Mouse (Mus musculus) liver, embryonic 15.5 days (tissue): Measurements from ENCODE around the gene Tbc1d1. TPM values are rescaled to one million over a fixed set of nuclear protein-coding genes. Genes with fewer than 3 reads are reported as not detected.

Source experiments
- ATAC-seq: fragments of 200-750 bp; cut with Nextera tagmentation; 2 replicates; pipeline ENCODE4 v1.8.0; 2017; ENCODE audit warnings: moderate number of reproducible peaks, mild to moderate bottlenecking, moderate library complexity; ENCODE audit not compliant: insufficient read depth
- H3K27ac ChIP-seq: fragments of 300-500 bp; sonication (generic); replicated peaks from 2 replicates; pipeline ENCODE4 v1.5.1; 2015; ENCODE audit warnings: mild to moderate bottlenecking, inconsistent platforms
- H3K27me3 ChIP-seq: fragments of 300-500 bp; sonication (generic); 2 replicates; pipeline ENCODE4 v1.6.1; 2015; ENCODE audit warnings: mild to moderate bottlenecking, inconsistent platforms
- H3K36me3 ChIP-seq: fragments of 300-500 bp; sonication (generic); replicated peaks from 2 replicates; pipeline ENCODE4 v1.6.1; 2015; ENCODE audit warnings: moderate library complexity, mild to moderate bottlenecking, inconsistent platforms
- H3K4me1 ChIP-seq: fragments of 300-500 bp; sonication (generic); replicated peaks from 2 replicates; pipeline ENCODE4 v1.6.1; 2015; ENCODE audit warnings: inconsistent platforms
- H3K4me2 ChIP-seq: fragments of 300-500 bp; sonication (generic); 2 replicates; pipeline ENCODE4 v1.6.1; 2015; ENCODE audit warnings: moderate library complexity, mild to moderate bottlenecking, inconsistent platforms
- H3K4me3 ChIP-seq: fragments of 300-500 bp; sonication (generic); replicated peaks from 2 replicates; pipeline ENCODE4 v1.5.1; 2015; ENCODE audit warnings: mild to moderate bottlenecking, inconsistent platforms
- H3K9ac ChIP-seq: fragments of 300-500 bp; sonication (generic); 2 replicates; pipeline ENCODE4 v1.6.1; 2015; ENCODE audit warnings: moderate library complexity, mild to moderate bottlenecking, inconsistent platforms
- H3K9me3 ChIP-seq: fragments of 300-500 bp; sonication (generic); replicated peaks from 2 replicates; pipeline ENCODE4 v1.6.1; 2016; ENCODE audit warnings: inconsistent platforms
- WGBS: fragments of 180-500 bp; shearing (Covaris S2); methylation state at CpG from one replicate; pipeline ENCODE4 v1.1.7; 2015; ENCODE audit warnings: mixed read lengths; ENCODE audit not compliant: insufficient replicate concordance; 5-methylcytosine and 5-hydroxymethylcytosine counted together
- polyA plus RNA-seq: library from polyadenylated mRNA; unstranded; fragments of >200 nt; fragmentation: Nextera tagmentation; extraction: Ambion mirVana; gene quantifications from 2 replicates; pipeline ENCODE4 v1.2.1, GENCODE M21; 2015

The Tbc1d1 gene
- polyA plus RNA-seq, 1 experiment from 2014 or later, result 5.7 TPM

GRCm38 (mm10) chr5:64144315-64144714, 11.8 kb upstream of the Tbc1d1 start:
- Histone ChIP-seq H3K9ac (no peak overlapping the region), H3K4me3 (no peak overlapping the region), H3K27me3 (no peaks in the 10 kb centered on the region), H3K36me3 (no peaks in the 10 kb centered on the region), H3K9me3 (no peaks in the 10 kb centered on the region), H3K27ac (no peak overlapping the region), H3K4me2 (no peak overlapping the region), H3K4me1 (peaks cover 6% of the 10 kb centered on the region)
- 69% methylated on average over 5 of the region's 5 CpGs for WGBS
- no peak for ATAC-seq

- ATAC-seq, result no peak
- WGBS, result 61% methylated on average over 10 of the region's 10 CpGs
Observed at GRCm38 (mm10) chr5:64146384-64147005, 9.6 kb upstream of the Tbc1d1 start.

DNA sequence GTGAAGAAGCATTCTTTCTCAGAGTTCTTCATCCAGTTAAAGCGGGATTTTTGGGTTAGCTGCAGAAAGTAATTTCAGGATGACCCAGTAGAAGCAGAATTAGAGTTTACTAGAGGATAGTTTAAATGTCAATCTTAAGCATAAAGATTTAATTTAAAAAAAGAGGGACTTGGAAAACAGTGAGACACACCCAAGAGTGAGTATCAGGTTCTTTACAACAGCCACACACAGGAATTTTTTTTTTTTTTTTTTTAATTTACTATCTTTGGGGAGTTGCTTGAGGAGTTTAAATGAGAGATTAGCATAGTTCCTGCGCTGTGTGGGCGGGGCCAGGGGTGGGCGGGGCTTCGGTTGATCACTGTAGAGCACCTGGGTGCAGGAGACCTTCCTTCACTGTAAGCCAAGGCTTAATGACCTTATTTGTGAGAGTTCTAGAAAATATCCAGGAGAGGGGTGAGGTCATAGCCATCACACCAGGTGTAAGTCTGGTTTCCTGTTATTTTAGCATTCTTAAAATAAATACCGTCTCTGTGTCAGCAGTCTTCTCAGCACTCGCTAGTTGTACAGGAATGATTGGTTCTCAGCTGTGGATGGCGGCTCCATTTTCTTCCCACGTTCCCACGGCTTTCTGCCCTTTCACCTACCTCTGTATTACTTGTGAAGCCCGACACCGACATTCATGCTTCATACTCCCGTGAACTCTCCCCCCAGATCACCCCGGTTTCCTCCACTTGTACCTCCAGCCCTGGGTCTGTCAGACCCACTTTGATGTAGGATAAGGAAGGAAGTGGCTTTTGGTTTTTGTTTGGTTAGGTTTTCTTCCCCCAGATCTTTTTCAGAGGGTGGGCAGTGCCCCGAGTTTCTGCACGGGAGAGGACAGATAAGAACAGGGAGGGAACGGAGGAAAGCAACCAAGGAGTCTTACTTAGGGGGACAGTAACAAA, 6.6 kb upstream of the Tbc1d1 start:
- H3K4me1 ChIP-seq, result peaks cover 20% of the 10 kb centered on the region
- H3K9ac ChIP-seq, result peak overlapping the region; percentile 47
- peak overlapping the region; percentile 83 for H3K4me2 ChIP-seq
- H3K27ac ChIP-seq, result peak overlapping the region; percentile 69; the same call in 1 of the 2 replicates
- peak; percentile 92 for ATAC-seq
- no peaks in the 10 kb centered on the region for H3K36me3 ChIP-seq
- 3% methylated on average over 17 of the region's 17 CpGs for WGBS
- no peaks in the 10 kb centered on the region for H3K9me3 ChIP-seq
- H3K27me3 ChIP-seq, result no peaks in the 10 kb centered on the region
- peak overlapping the region; percentile 53 for H3K4me3 ChIP-seq

More at GRCm38 (mm10) chr5:64146384-64147005, 9.6 kb upstream of the Tbc1d1 start:
- H3K9ac ChIP-seq, result no peak overlapping the region
- peaks cover 20% of the 10 kb centered on the region for H3K4me1 ChIP-seq
- no peaks in the 10 kb centered on the region for H3K36me3 ChIP-seq
- H3K9me3 ChIP-seq, result no peaks in the 10 kb centered on the region
- H3K27ac ChIP-seq, result no peak overlapping the region
- H3K4me3 ChIP-seq, result no peak overlapping the region
- H3K4me2 ChIP-seq, result no peak overlapping the region
- no peaks in the 10 kb centered on the region for H3K27me3 ChIP-seq

- Histone ChIP-seq H3K9ac (no peak overlapping the region), H3K9me3 (no peaks in the 10 kb centered on the region), H3K27ac (no peak overlapping the region), H3K4me2 (no peak overlapping the region), H3K4me3 (no peak overlapping the region), H3K4me1 (peaks cover 38% of the 10 kb centered on the region), H3K27me3 (0 out of 2 replicates have a peak, but pooled peaks cover under 1% of the 10 kb centered on the region), H3K36me3 (no peaks in the 10 kb centered on the region)
- no peak for ATAC-seq
- WGBS, result 63% methylated on average over 1 of the region's 1 CpGs
Observed at GRCm38 (mm10) chr5:64153319-64153718, 2.8 kb upstream of the Tbc1d1 start.

- Histone ChIP-seq H3K9ac (peak overlapping the region; percentile 39), H3K36me3 (no peaks in the 10 kb centered on the region), H3K27me3 (peaks cover 18% of the 10 kb centered on the region), H3K27ac (peak overlapping the region; percentile 38), H3K4me1 (peaks cover 50% of the 10 kb centered on the region), H3K4me2 (peak overlapping the region; percentile 60), H3K9me3 (no peaks in the 10 kb centered on the region), H3K4me3 (peak overlapping the region; percentile 28)
- WGBS, result 28% methylated on average over 4 of the region's 4 CpGs
- ATAC-seq, result no peak
Observed at GRCm38 (mm10) chr5:64156579-64156978, 474 bp downstream of the Tbc1d1 start.

DNA sequence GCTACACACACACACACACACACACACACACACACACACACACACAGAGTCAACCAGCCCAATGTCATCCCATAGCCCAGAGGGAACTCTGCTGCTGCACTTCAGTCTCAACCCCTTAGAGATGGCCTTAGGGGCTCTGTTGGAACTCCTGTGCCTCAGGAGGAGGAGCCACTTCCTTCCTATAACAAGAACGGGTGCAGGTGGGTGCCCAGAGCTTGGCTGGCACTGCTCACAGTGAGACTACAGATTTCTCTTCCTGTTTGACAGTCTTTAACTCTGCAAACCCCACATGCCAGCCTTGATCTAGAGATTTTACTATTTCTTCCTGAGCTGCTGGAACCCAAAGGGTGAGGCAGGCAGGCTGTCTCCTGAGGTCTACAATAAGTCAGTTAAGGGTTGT, 1.8 kb downstream of the Tbc1d1 start:
- Histone ChIP-seq H3K9ac (no peak overlapping the region), H3K27me3 (peaks cover 18% of the 10 kb centered on the region), H3K9me3 (no peaks in the 10 kb centered on the region), H3K36me3 (no peaks in the 10 kb centered on the region), H3K4me3 (no peak overlapping the region), H3K27ac (no peak overlapping the region), H3K4me2 (no peak overlapping the region; the same call in 1 of the 2 replicates), H3K4me1 (peaks cover 63% of the 10 kb centered on the region)
- WGBS, result 33% methylated on average over 1 of the region's 1 CpGs
- ATAC-seq, result no peak

DNA sequence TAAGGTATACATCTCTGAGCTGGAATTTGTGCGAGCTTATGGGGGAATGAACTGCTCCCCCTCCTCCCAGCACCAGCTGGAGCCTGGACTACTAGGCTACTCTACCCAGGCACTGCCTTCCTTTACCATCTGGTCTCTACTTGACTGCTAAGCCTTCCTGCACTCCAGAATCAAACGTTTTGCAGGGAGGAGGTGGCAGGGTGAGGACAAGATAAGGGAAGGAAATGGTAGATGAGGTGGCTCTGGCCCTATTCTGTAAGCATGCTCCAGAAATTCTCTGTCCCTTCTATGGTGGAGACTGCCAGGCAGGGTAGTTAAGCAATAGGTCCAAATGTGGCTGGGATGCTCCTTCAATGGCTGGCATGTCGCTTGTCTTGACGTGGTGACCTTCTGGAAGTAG, 2.4 kb downstream of the Tbc1d1 start:
- Histone ChIP-seq H3K4me1 (peaks cover 69% of the 10 kb centered on the region), H3K27ac (no peak overlapping the region), H3K9me3 (no peaks in the 10 kb centered on the region), H3K4me3 (no peak overlapping the region), H3K27me3 (peaks cover 18% of the 10 kb centered on the region), H3K36me3 (no peaks in the 10 kb centered on the region), H3K9ac (no peak overlapping the region), H3K4me2 (peak overlapping the region; percentile 99)
- no peak for ATAC-seq
- 23% methylated on average over 4 of the region's 4 CpGs for WGBS

- Histone ChIP-seq H3K27me3 (peaks cover 18% of the 10 kb centered on the region), H3K4me1 (peaks cover 71% of the 10 kb centered on the region), H3K4me2 (peak overlapping the region; percentile 99), H3K27ac (0 out of 2 replicates have a peak overlapping the region, but pooled peaks have one; percentile 57), H3K9ac (peak overlapping the region; percentile 65), H3K9me3 (no peaks in the 10 kb centered on the region), H3K4me3 (peak overlapping the region; percentile 69), H3K36me3 (no peaks in the 10 kb centered on the region)
- 1% methylated on average over 39 of the region's 39 CpGs for WGBS
- ATAC-seq, result no peak
Observed at GRCm38 (mm10) chr5:64159065-64159780, 3.1 kb downstream of the Tbc1d1 start.

GRCm38 (mm10) chr5:64159781-64160704, 3.9 kb downstream of the Tbc1d1 start:
- peaks cover 71% of the 10 kb centered on the region for H3K4me1 ChIP-seq
- WGBS, result 0% methylated on average over 59 of the region's 63 CpGs

More at GRCm38 (mm10) chr5:64159781-64160704, 3.9 kb downstream of the Tbc1d1 start:
- Histone ChIP-seq H3K27me3 (peaks cover 18% of the 10 kb centered on the region), H3K9ac (peak overlapping the region; percentile 65), H3K4me3 (peak overlapping the region; percentile 69), H3K9me3 (no peaks in the 10 kb centered on the region), H3K27ac (peak overlapping the region; percentile 57), H3K36me3 (no peaks in the 10 kb centered on the region), H3K4me2 (peak overlapping the region; percentile 99)
- peak; percentile 57 for ATAC-seq
